Mouse (Mus musculus) lung, adult 2 months (tissue): Measurements from ENCODE around the gene Tmtc1.

Experiments used
- CTCF ChIP-seq: fragments of 200-500 bp; IDR thresholded peaks from 2 replicates; pipeline ENCODE4 v1.5.1; 2011; ENCODE audit warnings: mild to moderate bottlenecking, low read length, control low read depth; ENCODE audit not compliant: insufficient read depth
- POLR2A ChIP-seq: fragments of 200-500 bp; IDR thresholded peaks from 2 replicates; pipeline ENCODE4 v1.6.1; 2011; ENCODE audit warnings: low read depth, mild to moderate bottlenecking, control low read depth, low read length, borderline replicate concordance; ENCODE audit errors: extremely low read depth

DNA sequence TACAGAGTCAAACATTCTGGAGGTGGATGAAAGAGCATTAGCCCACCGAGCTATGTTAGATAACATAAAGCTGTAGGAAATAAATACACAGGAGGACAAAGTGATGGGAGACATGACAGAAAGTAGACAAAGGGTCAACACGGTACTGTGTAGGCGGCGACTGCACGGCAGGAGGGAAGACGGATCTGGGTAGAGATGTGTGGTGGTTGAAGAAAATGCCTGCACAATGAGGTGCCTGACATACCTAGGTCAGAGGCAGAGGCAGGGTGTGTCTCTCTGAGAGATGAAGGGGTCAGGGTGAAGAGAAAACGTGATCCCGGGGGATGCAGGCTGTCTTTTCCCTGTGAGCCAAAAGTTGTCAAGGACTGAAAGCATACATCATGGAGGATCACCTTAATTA lies 185.1 kb downstream of the Tmtc1 start:
- TF ChIP-seq CTCF (no peak), POLR2A (no peak)
